Mouse (Mus musculus): ENCODE measurements around the gene Nkx2-1.

The Nkx2-1 gene

DNA sequence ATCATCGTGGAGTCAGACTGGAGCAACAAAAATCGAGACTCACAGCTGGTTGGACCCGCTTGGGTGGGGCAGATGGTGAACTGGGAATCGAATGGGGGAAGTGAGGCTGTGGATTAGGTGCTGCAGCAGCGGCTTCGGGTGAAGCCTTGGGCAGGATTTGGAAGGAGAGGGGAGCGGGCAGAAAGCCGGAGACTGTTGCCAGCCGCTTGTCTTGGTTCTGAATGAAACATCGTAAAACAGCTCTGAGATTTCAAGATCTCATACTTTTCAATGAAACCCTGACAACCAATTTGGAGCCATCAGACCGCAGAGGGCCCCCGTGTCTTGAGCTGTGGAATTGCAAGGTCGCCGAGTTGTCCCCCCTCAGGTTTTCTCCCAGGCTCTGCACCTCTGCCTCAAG lies 12.5 kb downstream of the Nkx2-1 start:
- no peak for DNase-seq (ENCODE audit: inconsistent age in 2 of 2, low spot score in 1 of 2)

DNA sequence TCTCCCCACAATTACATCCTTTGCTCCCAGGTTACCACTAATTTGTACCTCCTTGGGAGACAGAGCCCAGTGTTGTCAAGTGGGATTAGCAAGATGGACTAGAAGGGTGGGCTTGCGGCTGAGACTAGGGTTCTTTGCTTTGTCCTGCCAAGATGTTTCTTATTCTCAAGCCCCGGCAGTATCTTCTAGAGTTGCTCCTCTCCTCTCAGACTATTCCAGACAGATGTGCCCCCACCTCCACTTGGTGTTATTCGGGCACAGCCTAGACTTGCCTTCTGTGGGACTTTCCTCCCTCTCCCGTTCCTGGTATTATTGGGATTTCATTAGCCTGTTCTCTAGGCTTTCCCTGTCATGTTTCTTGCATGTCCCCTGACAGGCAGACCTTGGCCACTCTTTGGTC lies 14.5 kb downstream of the Nkx2-1 start:
- no peak for DNase-seq (ENCODE audit: inconsistent age in 2 of 2, low spot score in 1 of 2)

DNA sequence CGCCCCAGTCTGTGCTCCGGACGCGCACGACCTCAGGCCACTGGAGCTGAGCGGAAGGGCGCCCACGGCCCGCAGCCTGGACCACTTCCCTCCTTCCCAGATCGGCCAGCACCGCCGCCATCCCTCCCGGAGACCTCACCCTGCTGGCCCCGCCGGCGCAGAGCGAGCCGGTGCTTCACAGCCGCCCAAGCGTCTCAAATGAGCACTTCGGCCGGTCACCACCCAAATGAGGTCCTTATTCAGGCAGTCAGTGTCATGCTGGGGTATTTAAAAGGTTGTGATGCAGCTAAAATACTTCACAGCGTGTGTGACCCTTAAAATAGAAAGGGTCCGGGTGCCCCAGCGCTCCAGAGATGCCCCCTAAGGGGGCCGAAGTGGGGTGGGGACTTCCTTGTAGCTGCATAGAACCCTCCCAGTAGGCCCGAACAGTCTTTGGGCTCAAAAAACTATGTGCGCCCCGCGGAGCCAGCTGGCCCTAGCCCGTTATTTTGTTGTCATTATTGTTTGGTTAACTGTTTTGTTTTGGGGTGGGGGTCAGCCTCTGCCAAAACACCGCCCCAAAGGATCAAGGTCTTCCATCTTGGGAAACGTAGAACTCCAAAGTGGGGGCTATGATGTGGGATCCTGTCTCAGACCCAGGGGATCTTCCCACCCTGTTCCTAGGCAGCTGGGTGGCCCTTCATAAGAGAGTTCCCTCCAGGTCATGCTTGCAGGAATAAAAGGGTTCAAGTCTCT lies 15.4 kb downstream of the Nkx2-1 start:
- DNase-seq (ENCODE audit: inconsistent age in 2 of 2, low spot score in 1 of 2): no peak

DNA sequence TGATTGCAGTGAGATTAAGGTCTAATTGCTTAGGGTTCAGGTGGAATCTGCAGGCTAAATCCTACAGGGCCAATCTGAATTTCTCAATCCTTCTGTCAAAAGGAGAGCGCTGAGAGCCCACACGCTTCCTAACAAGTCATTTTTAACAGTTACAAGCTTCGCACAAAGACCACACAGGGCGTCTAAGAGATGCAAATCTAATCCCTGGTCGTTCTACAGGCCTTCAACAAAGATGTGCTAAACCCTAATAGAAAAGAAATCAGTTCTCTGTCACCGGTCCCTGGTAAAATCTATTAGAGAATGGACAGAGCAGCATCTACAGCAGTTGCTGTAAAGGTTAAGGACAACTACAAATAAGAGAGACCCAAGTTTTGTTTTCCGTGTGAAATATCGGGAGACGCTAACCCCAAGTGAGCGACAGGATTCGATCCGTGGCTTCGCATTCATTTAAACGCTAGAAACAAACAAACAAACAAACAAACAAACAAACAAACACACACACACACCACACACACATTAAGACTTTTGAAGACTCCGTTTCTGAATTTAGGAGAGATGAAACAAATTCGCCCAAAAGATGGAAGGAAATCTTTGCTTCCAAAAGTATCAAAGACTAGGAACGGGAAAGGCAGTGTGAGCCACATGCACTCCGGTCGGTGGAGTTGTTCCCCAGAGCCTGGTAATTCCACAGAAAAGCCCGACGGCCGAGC lies 16.2 kb downstream of the Nkx2-1 start:
- no peak for DNase-seq (ENCODE audit: inconsistent age in 2 of 2, low spot score in 1 of 2)

DNA sequence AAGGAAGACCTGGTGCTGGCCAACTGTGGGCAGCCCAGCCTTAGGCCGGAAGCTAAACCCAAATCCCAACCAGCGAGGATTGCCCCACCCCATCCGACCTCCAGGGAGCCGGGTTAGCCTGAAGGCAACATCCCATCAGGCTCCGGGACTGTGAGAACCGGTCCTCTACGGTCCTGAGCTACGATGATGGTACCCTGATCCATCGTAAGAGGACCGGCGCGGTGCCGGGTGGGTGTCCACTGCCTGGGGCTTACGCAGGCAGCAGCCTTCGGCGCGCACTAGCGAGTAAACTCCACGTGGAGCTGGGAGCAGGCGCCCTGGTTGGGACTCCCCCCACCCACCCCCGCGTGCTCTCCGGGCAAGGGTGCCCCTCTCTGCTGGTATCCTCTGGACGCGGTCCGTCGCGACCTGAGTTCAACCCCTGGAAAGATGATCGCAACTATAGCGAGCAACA lies 16.9 kb downstream of the Nkx2-1 start:
- DNase-seq (ENCODE audit: inconsistent age in 2 of 2, low spot score in 1 of 2): no peak

DNA sequence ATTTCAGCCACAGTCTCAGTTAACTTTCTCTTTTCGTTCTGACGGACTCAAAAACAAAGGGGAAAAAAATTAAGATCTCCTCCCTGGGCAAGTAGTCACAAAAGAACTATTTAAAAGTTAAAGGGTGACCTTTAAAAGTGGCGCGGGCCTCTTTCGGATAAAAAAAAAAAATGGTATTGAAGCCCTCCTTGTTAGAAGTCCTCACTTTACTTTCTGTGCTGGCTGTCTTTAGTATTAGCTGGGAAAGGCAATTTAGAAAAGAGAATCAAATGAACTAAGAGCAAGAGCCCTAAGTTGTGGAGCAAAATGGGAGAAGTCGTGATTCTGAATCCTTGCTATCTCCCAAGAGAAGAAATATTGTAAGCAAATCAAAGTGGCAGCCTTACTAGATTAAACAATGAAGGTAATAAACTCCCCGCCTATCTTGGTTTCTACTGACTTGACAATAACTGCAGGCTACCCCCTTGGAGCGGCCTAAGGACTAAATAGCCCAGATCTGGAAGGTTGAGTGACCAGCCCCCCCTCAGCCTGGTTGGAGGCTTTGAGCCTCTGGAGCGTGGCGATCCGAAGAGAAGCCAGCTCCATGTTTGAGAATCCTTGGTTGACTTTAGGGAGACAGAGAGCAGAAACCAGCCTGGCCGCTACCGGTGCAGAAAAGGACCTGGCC lies 17.5 kb downstream of the Nkx2-1 start:
- no peak for DNase-seq (ENCODE audit: inconsistent age in 2 of 2, low spot score in 1 of 2)

DNA sequence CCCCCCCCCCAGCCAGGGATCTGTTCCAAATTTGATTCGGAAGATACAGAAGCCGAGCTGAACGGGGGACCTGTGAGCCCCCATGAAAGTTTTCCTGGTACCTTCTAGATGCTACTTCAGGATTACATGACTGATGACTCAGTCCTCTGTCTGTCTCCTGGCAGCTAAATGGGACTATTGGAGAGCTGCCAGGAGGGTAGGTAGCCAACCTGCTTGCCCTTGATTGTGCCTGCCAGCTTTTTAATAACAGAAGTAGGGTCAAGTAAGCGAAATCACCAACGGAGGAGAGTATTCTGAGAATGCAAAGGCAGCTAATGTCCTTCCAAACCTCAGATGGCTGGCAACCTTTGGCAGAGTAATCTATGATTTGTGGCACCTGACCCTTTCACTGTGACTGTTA lies 18.5 kb downstream of the Nkx2-1 start:
- DNase-seq (ENCODE audit: inconsistent age in 2 of 2, low spot score in 1 of 2): no peak

DNA sequence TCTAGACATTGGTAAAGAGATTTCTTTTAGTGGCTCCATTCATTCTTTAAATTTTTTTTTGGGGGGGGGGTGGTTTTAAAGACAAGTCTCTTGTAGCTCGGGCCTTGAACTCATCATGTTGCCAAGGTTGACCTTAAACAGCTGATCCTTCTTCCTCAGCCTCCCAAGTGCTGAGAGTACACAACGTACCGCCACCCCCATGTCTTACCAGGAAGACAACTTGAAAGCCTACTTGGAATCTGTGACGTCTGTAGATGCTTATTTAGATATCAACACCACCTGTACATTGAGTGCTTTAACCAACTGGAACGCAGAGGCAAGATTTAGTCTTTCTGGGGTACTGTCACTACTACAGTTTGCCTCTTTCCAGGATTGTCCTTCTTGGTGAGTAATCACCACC lies 21.9 kb downstream of the Nkx2-1 start:
- no peak for DNase-seq (ENCODE audit: inconsistent age in 2 of 2, low spot score in 1 of 2)

DNA sequence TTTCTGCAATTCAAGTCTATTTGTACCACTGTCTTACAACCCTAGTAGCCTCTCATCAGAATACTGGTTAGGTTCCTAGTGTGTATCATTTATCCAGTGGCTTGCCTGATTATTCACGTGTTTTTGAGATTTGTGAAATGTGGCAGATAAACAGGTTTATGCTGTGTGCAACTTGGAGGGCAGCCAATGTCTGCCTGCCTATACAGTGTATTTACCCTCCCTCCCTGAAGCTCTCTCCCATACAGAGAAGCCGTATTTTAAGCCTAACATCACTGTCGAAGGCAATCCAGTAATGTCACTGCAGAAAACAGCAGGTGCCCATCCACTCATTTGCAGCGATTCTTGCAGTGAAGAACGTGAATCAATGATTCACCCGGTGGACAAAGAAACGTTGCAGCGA lies 28.3 kb downstream of the Nkx2-1 start:
- DNase-seq (ENCODE audit: inconsistent age in 2 of 2, low spot score in 1 of 2): no peak

DNA sequence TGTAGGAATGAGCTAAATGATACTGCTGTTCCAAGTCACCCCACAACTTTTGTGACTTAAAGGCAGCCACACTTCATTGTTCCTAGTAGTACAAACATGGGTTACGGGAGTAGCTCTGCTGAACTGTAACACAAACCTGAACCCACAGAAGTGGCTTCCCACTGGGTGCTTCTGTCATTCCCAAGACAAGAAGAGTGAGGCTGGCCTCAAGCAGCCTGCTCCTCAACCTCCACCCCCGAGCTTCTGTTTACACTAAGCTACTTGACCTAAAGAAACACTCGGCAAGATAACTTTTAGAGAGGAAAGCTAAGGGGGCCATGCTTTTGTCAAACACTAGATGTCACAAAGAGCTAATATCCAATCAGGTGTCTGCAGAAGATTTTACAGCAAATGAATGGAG lies 49.7 kb downstream of the Nkx2-1 start:
- DNase-seq (ENCODE audit: inconsistent age in 2 of 2, low spot score in 1 of 2): no peak

DNA sequence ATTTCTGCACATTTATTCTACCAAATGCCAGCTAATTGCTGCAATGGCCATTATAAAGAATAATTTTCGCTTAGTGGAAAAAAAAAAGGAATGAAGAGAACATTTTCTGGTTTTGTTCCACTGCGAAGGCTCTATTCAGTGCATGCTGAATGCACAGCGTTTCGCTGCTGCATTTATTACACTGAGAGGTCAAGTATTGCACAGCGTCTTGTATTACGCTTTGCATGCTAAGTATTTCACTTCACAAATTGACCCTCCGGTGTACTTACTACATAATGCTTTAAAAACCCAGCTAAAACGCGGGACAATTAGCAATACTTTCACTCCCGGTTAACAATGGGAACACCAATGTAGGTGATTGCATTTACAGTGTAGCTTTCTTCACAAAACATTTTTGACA lies 54.1 kb downstream of the Nkx2-1 start:
- no peak for DNase-seq (ENCODE audit: inconsistent age in 2 of 2, low spot score in 1 of 2)
